Mouse (Mus musculus) spleen, adult 2 months (tissue): ENCODE measurements around the gene Skap1.

Source experiments
- CTCF ChIP-seq: fragments of 200-500 bp; IDR thresholded peaks from 2 replicates; pipeline ENCODE4 v1.5.1; 2011; ENCODE audit warnings: mild to moderate bottlenecking, inconsistent platforms; ENCODE audit not compliant: insufficient read depth, insufficient read length, insufficient replicate concordance; ENCODE audit errors: extremely low read depth
- POLR2A ChIP-seq: fragments of 200-500 bp; IDR thresholded peaks from 2 replicates; pipeline ENCODE4 v1.6.1; 2011; ENCODE audit warnings: low read depth, low read length, inconsistent platforms

DNA sequence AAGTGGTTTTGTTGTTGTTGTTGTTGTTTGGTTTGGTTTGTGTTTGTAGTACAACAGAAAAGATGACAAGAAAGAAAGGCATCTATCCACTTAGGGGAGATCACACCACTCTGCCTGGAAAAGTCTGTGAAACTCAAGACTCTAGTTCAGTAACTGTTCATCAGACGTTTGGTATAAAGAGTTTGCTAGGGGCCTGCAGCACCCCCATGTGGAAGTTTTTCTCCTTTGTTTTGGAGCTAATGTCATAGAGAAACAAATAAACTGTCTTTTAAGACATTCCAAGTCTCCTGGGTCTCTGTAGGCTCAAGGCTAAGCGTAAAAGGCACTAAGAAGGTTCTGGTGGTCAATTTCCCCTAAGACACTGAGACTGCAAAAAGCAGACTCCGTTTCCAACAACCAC is 311.7 kb downstream of the Skap1 start:
- TF ChIP-seq POLR2A (no peak), CTCF (no peak)
